Mouse (Mus musculus): ENCODE results near the gene Ankle1. TPM values are rescaled to one million over a fixed set of nuclear protein-coding genes. Genes with fewer than 3 reads are reported as not detected.
A peak's percentile ranks its signal among the peaks of the same experiment; 100 is the strongest.

Gene Ankle1
- polyA plus RNA-seq, 2 experiments, result 17.0 to 60.7 TPM

DNA sequence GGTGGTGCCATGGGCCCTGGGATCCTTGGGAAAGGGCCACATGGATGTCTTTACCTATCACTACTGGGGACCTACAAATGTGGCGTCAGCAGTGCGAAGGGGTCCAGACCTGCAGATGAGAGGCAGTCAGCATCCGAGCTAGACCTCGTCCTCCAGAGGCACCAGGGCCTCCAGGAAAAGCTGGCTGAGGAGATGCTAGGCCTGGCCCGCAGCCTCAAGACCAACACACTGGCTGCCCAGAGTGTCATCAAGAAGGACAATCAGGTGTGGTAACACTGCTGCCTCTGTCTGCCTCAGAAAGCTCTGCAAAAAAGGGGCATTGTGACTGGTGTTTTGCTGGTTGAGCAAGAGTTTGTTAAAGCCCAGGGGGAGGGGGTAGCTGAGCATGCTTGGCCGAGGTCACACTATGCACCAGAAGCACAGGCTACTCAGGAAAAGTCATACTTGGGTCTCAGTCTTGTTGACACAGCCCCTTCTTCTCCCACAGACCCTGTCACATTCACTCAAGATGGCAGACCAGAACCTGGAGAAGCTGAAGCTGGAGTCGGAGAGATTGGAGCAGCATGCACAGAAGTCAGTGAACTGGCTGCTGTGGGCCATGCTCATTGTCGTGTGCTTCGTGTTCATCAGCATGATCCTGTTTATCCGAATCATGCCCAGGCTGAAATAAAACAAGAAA is 36.6 kb upstream of the Ankle1 start:
- Histone ChIP-seq H3K36me3 (ENCODE audit: control insufficient read depth, insufficient read depth, low read length) (peaks cover 30% of the 10 kb centered on the region), H3K27ac (replicated peaks; ENCODE audit: low read depth, low read length) (no peak overlapping the region), H3K27me3 (ENCODE audit: control insufficient read depth, insufficient read depth, low read length) (no peaks in the 10 kb centered on the region), H3K4me3 (replicated peaks; ENCODE audit: low read length) (no peak overlapping the region), H3K9ac (ENCODE audit: low read depth, low read length, severe bottlenecking) (no peak overlapping the region), H3K4me2 (replicated peaks; ENCODE audit: low read depth, low read length, severe bottlenecking) (no peak overlapping the region), H3K4me1 (ENCODE audit: control insufficient read depth, insufficient read depth, low read length) (peaks cover 10% of the 10 kb centered on the region), H3K9me3 (ENCODE audit: control insufficient read depth, low read length) (no peaks in the 10 kb centered on the region)
- WGBS, result 94% methylated on average over 10 of the region's 10 CpGs
- TF ChIP-seq POLR2A (IDR thresholded peaks at IDR 0.05; ENCODE audit: borderline replicate concordance, extremely low read depth, insufficient read depth, insufficient read length), result no peak
- no peak for ATAC-seq (ENCODE audit: low FRiP score, low read depth)
- no peak for DNase-seq (ENCODE audit: low spot score)

DNA sequence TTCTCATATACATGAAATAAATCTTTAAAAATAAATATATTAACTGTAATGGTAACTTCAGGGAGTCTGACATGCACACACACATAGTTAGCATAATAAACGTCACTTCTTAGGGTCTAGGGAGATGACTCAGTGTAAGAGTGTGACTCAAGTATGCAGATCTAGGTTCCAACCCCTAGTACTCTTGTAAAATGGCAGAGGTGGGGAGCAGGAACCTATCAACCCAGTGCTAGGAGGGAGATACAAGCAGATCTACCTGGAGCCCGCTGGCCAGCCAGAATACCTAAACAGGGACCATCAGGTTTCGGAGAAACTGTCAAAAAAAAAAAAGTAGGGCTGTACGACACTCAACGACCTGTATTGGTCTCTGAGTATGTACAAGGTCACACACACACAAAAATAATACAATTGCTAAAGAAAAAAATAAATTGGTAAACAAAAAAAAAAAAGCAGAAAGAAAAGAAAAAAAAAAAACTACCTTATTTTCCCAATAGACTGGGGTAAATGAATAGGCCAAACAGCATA is 35.0 kb upstream of the Ankle1 start:
- Histone ChIP-seq H3K27me3 (ENCODE audit: control insufficient read depth, insufficient read depth, low read length) (no peaks in the 10 kb centered on the region), H3K9me3 (ENCODE audit: control insufficient read depth, low read length) (no peaks in the 10 kb centered on the region), H3K36me3 (ENCODE audit: control insufficient read depth, insufficient read depth, low read length) (peaks cover 40% of the 10 kb centered on the region), H3K4me2 (replicated peaks; ENCODE audit: low read depth, low read length, severe bottlenecking) (peak overlapping the region; percentile 42), H3K4me1 (ENCODE audit: control insufficient read depth, insufficient read depth, low read length) (peaks cover 12% of the 10 kb centered on the region), H3K27ac (replicated peaks; ENCODE audit: low read depth, low read length) (no peak overlapping the region), H3K4me3 (replicated peaks; ENCODE audit: low read length) (peak overlapping the region; percentile 71), H3K9ac (ENCODE audit: low read depth, low read length, severe bottlenecking) (no peak overlapping the region)
- ATAC-seq (ENCODE audit: low FRiP score, low read depth) (no peak), DNase-seq (ENCODE audit: low spot score) (no peak)
- TF ChIP-seq POLR2A (IDR thresholded peaks at IDR 0.05; ENCODE audit: borderline replicate concordance, extremely low read depth, insufficient read depth, insufficient read length), result no peak
- 23% methylated on average over 5 of the region's 5 CpGs for whole genome bisulfite sequencing

DNA sequence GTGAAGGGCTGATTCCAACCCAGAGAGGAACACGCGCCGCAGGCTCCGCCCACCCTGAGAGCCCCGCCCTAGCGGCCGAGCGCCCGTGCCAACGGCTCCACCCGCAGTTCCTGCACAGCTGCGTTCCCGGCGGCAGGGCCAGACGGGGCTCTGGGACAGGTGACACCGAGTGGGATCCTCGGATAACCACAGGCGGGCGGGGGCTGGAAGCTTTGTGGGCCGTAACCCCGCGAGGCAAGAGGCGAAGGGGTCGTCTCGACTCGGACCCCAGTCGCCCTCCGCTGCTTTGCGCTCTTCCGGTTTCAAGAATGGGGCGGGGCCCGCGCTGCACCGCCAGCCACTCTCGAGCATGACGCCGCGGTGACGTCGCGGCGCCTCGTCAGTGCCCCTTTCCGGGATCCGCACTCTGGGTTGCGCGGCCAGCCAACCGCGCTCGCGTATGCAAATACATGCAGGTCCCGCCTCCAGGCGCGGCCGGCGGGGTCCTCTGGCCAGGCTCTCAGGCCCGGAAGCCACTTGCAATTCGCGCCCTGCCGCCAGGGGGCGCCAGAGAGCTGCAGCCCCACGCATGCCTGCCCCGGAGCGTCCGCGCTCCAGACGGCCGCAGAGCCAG is 34.5 kb upstream of the Ankle1 start, which contains the start of gene Ocel1:
Ocel1 (plus strand) TSS at position 63 of the 613 bp plus-strand sequence.
- DNase-seq (ENCODE audit: low spot score), result peak; percentile 95
- H3K36me3 ChIP-seq (ENCODE audit: control insufficient read depth, insufficient read depth, low read length), result peaks cover 40% of the 10 kb centered on the region
- no peaks in the 10 kb centered on the region for H3K9me3 ChIP-seq (ENCODE audit: control insufficient read depth, low read length)
- H3K4me2 ChIP-seq (replicated peaks; ENCODE audit: low read depth, low read length, severe bottlenecking), result peak within 1 kb of the TSS; percentile 42
- WGBS, result under 1% methylated on average over 59 of the region's 68 CpGs
- 0 out of 2 replicates have a peak, but pooled peaks have one; percentile 34 for TF ChIP-seq POLR2A (IDR thresholded peaks at IDR 0.05; ENCODE audit: borderline replicate concordance, extremely low read depth, insufficient read depth, insufficient read length)
- peaks cover 18% of the 10 kb centered on the region for H3K4me1 ChIP-seq (ENCODE audit: control insufficient read depth, insufficient read depth, low read length)
- no peaks in the 10 kb centered on the region for H3K27me3 ChIP-seq (ENCODE audit: control insufficient read depth, insufficient read depth, low read length)
- peak within 1 kb of the TSS; percentile 71 for H3K4me3 ChIP-seq (replicated peaks; ENCODE audit: low read length)
- peak within 1 kb of the TSS; percentile 69 for H3K27ac ChIP-seq (replicated peaks; ENCODE audit: low read depth, low read length)
- ATAC-seq (ENCODE audit: low FRiP score, low read depth), result peak; percentile 88
- H3K9ac ChIP-seq (ENCODE audit: low read depth, low read length, severe bottlenecking), result peak within 1 kb of the TSS; percentile 47; the same call in 1 of the 2 replicates

DNA sequence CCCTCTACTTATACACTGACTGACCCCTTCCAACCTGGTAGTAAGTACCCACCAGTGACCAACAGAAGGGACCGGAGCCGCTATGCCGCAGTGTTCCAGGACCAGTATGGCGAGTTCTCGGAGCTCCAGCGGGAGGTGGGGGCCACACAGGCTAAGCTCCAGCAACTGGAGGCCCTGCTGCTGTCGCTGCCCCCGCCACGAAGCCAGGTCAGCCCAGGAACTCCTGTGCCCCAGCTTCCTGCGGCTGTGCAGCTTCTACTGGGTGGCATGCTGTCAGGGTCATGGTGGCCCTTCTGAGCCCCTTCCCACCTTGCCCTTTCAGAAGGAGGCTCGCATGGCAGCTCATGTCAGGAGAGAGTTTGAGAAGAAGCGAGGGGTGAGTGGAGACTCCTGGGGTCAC is 33.4 kb upstream of the Ankle1 start:
- Histone ChIP-seq H3K36me3 (ENCODE audit: control insufficient read depth, insufficient read depth, low read length) (peaks cover 43% of the 10 kb centered on the region), H3K9me3 (ENCODE audit: control insufficient read depth, low read length) (no peaks in the 10 kb centered on the region), H3K4me2 (replicated peaks; ENCODE audit: low read depth, low read length, severe bottlenecking) (no peak overlapping the region), H3K27me3 (ENCODE audit: control insufficient read depth, insufficient read depth, low read length) (no peaks in the 10 kb centered on the region), H3K9ac (ENCODE audit: low read depth, low read length, severe bottlenecking) (no peak overlapping the region), H3K4me1 (ENCODE audit: control insufficient read depth, insufficient read depth, low read length) (peaks cover 22% of the 10 kb centered on the region), H3K4me3 (replicated peaks; ENCODE audit: low read length) (no peak overlapping the region), H3K27ac (replicated peaks; ENCODE audit: low read depth, low read length) (no peak overlapping the region)
- TF ChIP-seq POLR2A (IDR thresholded peaks at IDR 0.05; ENCODE audit: borderline replicate concordance, extremely low read depth, insufficient read depth, insufficient read length), result no peak
- ATAC-seq (ENCODE audit: low FRiP score, low read depth), result no peak
- no peak for DNase-seq (ENCODE audit: low spot score)
- WGBS, result 89% methylated on average over 9 of the region's 12 CpGs

DNA sequence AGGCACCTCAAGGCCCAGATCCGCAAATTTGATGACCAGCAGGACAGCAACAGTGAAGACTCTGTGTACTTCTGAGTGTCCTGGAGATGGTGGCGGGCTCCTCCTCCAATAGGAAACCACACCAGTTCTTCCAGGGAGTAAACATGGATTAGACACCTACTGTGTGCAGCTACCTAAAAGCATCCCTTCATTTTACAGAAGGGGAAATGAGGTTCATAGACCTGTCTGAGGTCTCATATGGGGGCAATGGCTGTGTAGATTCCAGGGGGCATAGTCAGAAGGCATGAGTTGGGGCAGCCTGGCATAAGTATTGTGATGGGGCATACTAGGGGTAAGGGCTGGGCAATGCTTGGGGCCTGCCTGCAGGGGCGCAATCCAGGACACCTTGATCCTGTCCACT is 32.8 kb upstream of the Ankle1 start:
- Histone ChIP-seq H3K27ac (replicated peaks; ENCODE audit: low read depth, low read length) (no peak overlapping the region), H3K4me3 (replicated peaks; ENCODE audit: low read length) (no peak overlapping the region), H3K4me1 (ENCODE audit: control insufficient read depth, insufficient read depth, low read length) (peaks cover 17% of the 10 kb centered on the region), H3K4me2 (replicated peaks; ENCODE audit: low read depth, low read length, severe bottlenecking) (no peak overlapping the region), H3K27me3 (ENCODE audit: control insufficient read depth, insufficient read depth, low read length) (no peaks in the 10 kb centered on the region), H3K36me3 (ENCODE audit: control insufficient read depth, insufficient read depth, low read length) (peaks cover 48% of the 10 kb centered on the region), H3K9ac (ENCODE audit: low read depth, low read length, severe bottlenecking) (no peak overlapping the region), H3K9me3 (ENCODE audit: control insufficient read depth, low read length) (no peaks in the 10 kb centered on the region)
- no peak for TF ChIP-seq POLR2A (IDR thresholded peaks at IDR 0.05; ENCODE audit: borderline replicate concordance, extremely low read depth, insufficient read depth, insufficient read length)
- ATAC-seq (ENCODE audit: low FRiP score, low read depth) (no peak), DNase-seq (ENCODE audit: low spot score) (no peak)
- WGBS, result 96% methylated on average over 3 of the region's 3 CpGs

All from limb, embryonic 14.5 days (tissue).